Mouse (Mus musculus) thymus, postnatal 36 days (tissue): ENCODE data around the gene Car9.
"Not testable (repeated sequence)": the region's sequence is repeated elsewhere in the genome, so short reads cannot be mapped to it uniquely, and the experiment has no call there.

Experiments used
- DNase-seq, 2 experiments: peaks; one replicate each; pipeline ENCODE4 v3.0.0; 2022; ENCODE audit warnings: mixed read lengths in 2 of 2

Car9 gene

GRCm38 (mm10) chr4:43530581-43530980 is 23.8 kb downstream of the Car9 start:
- DNase-seq, result peak; percentile 74 to 77

- DNase-seq, result no peak
These were observed 26.5 kb downstream of the Car9 start for GRCm38 (mm10) chr4:43533270-43533669.

- DNase-seq, result no peak
These were observed 28.9 kb downstream of the Car9 start for GRCm38 (mm10) chr4:43535628-43536027.

- no peak for DNase-seq
These were observed 29.3 kb downstream of the Car9 start for GRCm38 (mm10) chr4:43536031-43536430.

- no peak for DNase-seq
These were observed 35.3 kb downstream of the Car9 start for GRCm38 (mm10) chr4:43542044-43542443.

- DNase-seq, result no peak
These were observed 39.7 kb downstream of the Car9 start for GRCm38 (mm10) chr4:43546375-43547047.

- no peak for DNase-seq
These were observed 40.4 kb downstream of the Car9 start for GRCm38 (mm10) chr4:43547160-43547559.

GRCm38 (mm10) chr4:43549055-43549454 is 42.3 kb downstream of the Car9 start:
- DNase-seq, result no peak

- DNase-seq, result not testable (repeated sequence)
These were observed 45.1 kb downstream of the Car9 start for GRCm38 (mm10) chr4:43551854-43552253.

- DNase-seq, result no peak
These were observed 45.7 kb downstream of the Car9 start for GRCm38 (mm10) chr4:43552437-43552836.

GRCm38 (mm10) chr4:43553891-43554290 is 47.1 kb downstream of the Car9 start:
- no peak for DNase-seq

GRCm38 (mm10) chr4:43555926-43556325 is 49.2 kb downstream of the Car9 start:
- DNase-seq, result no peak

- DNase-seq, result no peak
These were observed 51.4 kb downstream of the Car9 start for GRCm38 (mm10) chr4:43558028-43558630.

GRCm38 (mm10) chr4:43558631-43559356 is 52.0 kb downstream of the Car9 start:
- peak; percentile 71 to 74 for DNase-seq

- DNase-seq, result no peak
These were observed 52.9 kb downstream of the Car9 start for GRCm38 (mm10) chr4:43559519-43560242.

GRCm38 (mm10) chr4:43560243-43560611 is 53.5 kb downstream of the Car9 start:
- DNase-seq, result peak; percentile 16 to 42

- no peak for DNase-seq
These were observed 54.2 kb downstream of the Car9 start for GRCm38 (mm10) chr4:43560976-43561375.

GRCm38 (mm10) chr4:43561436-43561996 is 54.8 kb downstream of the Car9 start:
- no peak for DNase-seq

GRCm38 (mm10) chr4:43561997-43562768 is 55.4 kb downstream of the Car9 start, which contains the start of the genes Creb3 and Tln1:
Gene Creb3, plus strand, starts transcription at chr4:43562332.
Gene Tln1, minus strand, starts transcription at chr4:43562691.
- peak; percentile 93 for DNase-seq

GRCm38 (mm10) chr4:43562769-43563600 is 56.2 kb downstream of the Car9 start:
- DNase-seq, result no peak
